Mouse (Mus musculus) lung, postnatal 0 days (tissue): Measurements from ENCODE around the gene 1700037H04Rik.

Experiments used
- CTCF ChIP-seq: IDR thresholded peaks from 2 replicates; pipeline ENCODE4 v1.5.1; 2016; ENCODE audit warnings: antibody characterized with exemption, mild to moderate bottlenecking
- EP300 ChIP-seq: IDR thresholded peaks from 2 replicates; pipeline ENCODE4 v1.6.1; 2016; ENCODE audit warnings: antibody characterized with exemption, mild to moderate bottlenecking, control low read depth

- no peak for TF ChIP-seq CTCF
- TF ChIP-seq EP300 = no peak
These were observed 27.7 kb upstream of the 1700037H04Rik start for GRCm38 (mm10) chr2:131187602-131187922.
